Mouse (Mus musculus): ENCODE data around the gene Sac3d1. TPM values are rescaled to one million over a fixed set of nuclear protein-coding genes. Genes with fewer than 3 reads are reported as not detected.
"Not testable (repeated sequence)": the region's sequence is repeated elsewhere in the genome, so short reads cannot be mapped to it uniquely, and the experiment has no call there.

Sac3d1 gene
- total and polyA plus RNA-seq, 3 experiments: 44.4 to 49.3 TPM; not detected in 1

DNA sequence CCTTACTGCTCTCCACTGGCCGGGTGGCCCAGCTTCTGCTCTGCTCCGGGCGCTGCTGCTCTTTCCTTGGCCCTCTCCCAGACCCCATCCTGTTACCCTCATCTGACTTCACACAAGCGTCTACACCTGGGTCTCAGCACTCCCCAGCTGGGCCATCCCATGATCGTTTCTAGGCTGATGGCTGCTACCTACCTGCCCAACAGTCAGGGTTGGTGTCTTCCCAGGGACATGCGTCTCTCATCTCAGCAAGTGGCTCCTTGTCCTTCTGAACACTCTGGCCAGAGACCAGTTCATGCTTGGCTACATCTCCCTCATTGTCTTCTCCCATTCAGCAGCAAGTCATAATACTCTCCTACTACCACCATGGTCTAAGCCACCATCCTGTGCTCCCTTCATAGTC, 21.3 kb upstream of the Sac3d1 start:
- H3K27ac ChIP-seq (ENCODE audit: control insufficient read depth, low read depth, low read length): no peak overlapping the region
- no peaks in the 10 kb centered on the region for H3K9me3 ChIP-seq (replicated peaks; ENCODE audit: insufficient read depth, low read length)
- peaks cover 2 to 7% of the 10 kb centered on the region in 2 experiments; a peak in 2 of 4 replicates for H3K36me3 ChIP-seq (ENCODE audit: control insufficient read depth in 1 of 2, insufficient read depth in 2 of 2, low read length in 2 of 2)
- TF ChIP-seq BHLHE40 (IDR thresholded peaks at IDR 0.05; ENCODE audit: borderline replicate concordance, low read depth, low read length) (no peak), TAL1 (IDR thresholded peaks at IDR 0.05; ENCODE audit: low read length) (no peak), UBTF (IDR thresholded peaks at IDR 0.05; ENCODE audit: borderline replicate concordance, insufficient read depth, low read depth, low read length) (no peak), EP300 (IDR thresholded peaks at IDR 0.05; ENCODE audit: low read depth in 1 of 2, low read length in 2 of 2) (no peak), MAFK (IDR thresholded peaks at IDR 0.05; ENCODE audit: borderline replicate concordance, low read depth, low read length) (no peak), JUND (IDR thresholded peaks at IDR 0.05; ENCODE audit: low read depth, low read length) (no peak), MXI1 (IDR thresholded peaks at IDR 0.05; ENCODE audit: low read depth, low read length) (no peak)
- no peaks in the 10 kb centered on the region for H3K27me3 ChIP-seq (ENCODE audit: control insufficient read depth in 1 of 2, insufficient read depth in 2 of 2, low read length in 2 of 2)
- no peak for DNase-seq (ENCODE audit: low read depth, low spot score)
- 0 out of 4 replicates have a peak overlapping the region, but pooled peaks of 1 of the 2 experiments have one; percentile 74 for H3K4me3 ChIP-seq (ENCODE audit: control insufficient read depth in 1 of 2, insufficient read depth in 1 of 2, low read depth in 2 of 2, low read length in 2 of 2)
- peaks cover 5% of the 10 kb centered on the region; the same call in 1 of the 2 replicates for H3K79me2 ChIP-seq (ENCODE audit: control insufficient read depth, insufficient read depth, low read length, poor library complexity)
- peaks cover 2 to 11% of the 10 kb centered on the region in 2 experiments; a peak in 3 of 4 replicates for H3K4me1 ChIP-seq (ENCODE audit: control insufficient read depth in 1 of 2, insufficient read depth in 2 of 2, low read length in 2 of 2)
- no peak overlapping the region; the same call in 1 of the 2 replicates for H3K9ac ChIP-seq (ENCODE audit: control insufficient read depth, low read depth, low read length, poor library complexity, severe bottlenecking)

DNA sequence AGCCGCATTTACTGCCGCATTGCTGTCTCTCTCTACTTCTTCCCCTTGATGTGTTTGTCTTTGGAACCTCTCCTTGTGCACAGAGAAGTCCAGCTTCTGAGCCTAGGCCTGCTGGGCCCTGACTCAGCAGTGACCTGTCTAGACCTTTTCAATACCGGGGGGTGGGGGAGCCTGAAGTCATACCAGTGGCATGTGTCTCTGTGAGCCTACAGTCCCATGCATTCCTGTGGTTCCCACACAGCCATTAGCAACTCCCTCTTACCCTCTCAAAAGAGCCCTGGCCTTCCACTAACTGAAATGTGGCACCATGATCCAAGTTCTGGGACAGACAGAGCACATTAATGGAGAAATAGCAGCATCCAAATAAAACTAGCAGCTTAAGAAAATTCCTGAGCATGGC, 17.9 kb upstream of the Sac3d1 start:
- Histone ChIP-seq H3K4me1 (ENCODE audit: control insufficient read depth in 1 of 2, insufficient read depth in 2 of 2, low read length in 2 of 2) (peaks cover 6 to 33% of the 10 kb centered on the region in 2 experiments; a peak in 3 of 4 replicates), H3K4me3 (ENCODE audit: control insufficient read depth in 1 of 2, insufficient read depth in 1 of 2, low read depth in 2 of 2, low read length in 2 of 2) (no peak overlapping the region), H3K9me3 (replicated peaks; ENCODE audit: insufficient read depth, low read length) (no peaks in the 10 kb centered on the region), H3K27ac (ENCODE audit: control insufficient read depth, low read depth, low read length) (no peak overlapping the region), H3K79me2 (ENCODE audit: control insufficient read depth, insufficient read depth, low read length, poor library complexity) (peaks cover 5% of the 10 kb centered on the region; the same call in 1 of the 2 replicates), H3K27me3 (ENCODE audit: control insufficient read depth in 1 of 2, insufficient read depth in 2 of 2, low read length in 2 of 2) (no peaks in the 10 kb centered on the region), H3K36me3 (ENCODE audit: control insufficient read depth in 1 of 2, insufficient read depth in 2 of 2, low read length in 2 of 2) (peaks cover 2 to 11% of the 10 kb centered on the region in 2 experiments; a peak in 2 of 4 replicates), H3K9ac (ENCODE audit: control insufficient read depth, low read depth, low read length, poor library complexity, severe bottlenecking) (no peak overlapping the region)
- DNase-seq (ENCODE audit: low read depth, low spot score): no peak
- TF ChIP-seq MYC (IDR thresholded peaks at IDR 0.05; ENCODE audit: low read depth, low read length) (no peak), GATA1 (IDR thresholded peaks at IDR 0.05; ENCODE audit: low read depth, low read length) (no peak), USF1 (IDR thresholded peaks at IDR 0.05; ENCODE audit: low read depth, low read length) (no peak), MEF2A (IDR thresholded peaks at IDR 0.05; ENCODE audit: extremely low read depth, insufficient replicate concordance, low read depth, low read length, poor library complexity, severe bottlenecking) (no peak), RAD21 (IDR thresholded peaks at IDR 0.05; ENCODE audit: low read depth, low read length) (no peak), HCFC1 (IDR thresholded peaks at IDR 0.05; ENCODE audit: low read depth, low read length) (no peak), MAZ (IDR thresholded peaks at IDR 0.05; ENCODE audit: low read depth, low read length) (no peak), TBP (IDR thresholded peaks at IDR 0.05; ENCODE audit: low read depth, low read length) (no peak)

DNA sequence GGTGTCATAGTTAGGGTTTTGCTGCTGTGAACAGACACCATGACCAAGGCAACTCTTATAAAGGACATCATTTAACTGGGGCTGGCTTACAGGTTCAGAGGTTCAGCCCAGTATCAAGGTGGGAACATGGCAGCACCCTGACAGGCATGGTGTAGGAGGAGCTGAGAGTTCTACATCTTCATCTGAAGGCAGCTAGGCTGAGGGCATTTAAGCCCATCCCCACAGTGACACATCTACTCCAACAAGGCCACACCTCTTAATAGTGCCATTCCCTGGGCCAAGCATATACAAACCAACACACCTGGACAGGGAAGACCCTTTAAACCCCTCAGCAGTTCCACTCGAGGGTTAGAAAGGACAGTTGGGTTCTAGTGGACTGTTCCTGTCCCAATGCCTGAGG, 14.7 kb upstream of the Sac3d1 start:
- H3K27me3 ChIP-seq (ENCODE audit: control insufficient read depth in 1 of 2, insufficient read depth in 2 of 2, low read length in 2 of 2); H3K9me3 ChIP-seq (replicated peaks; ENCODE audit: insufficient read depth, low read length); H3K9ac ChIP-seq (ENCODE audit: control insufficient read depth, low read depth, low read length, poor library complexity, severe bottlenecking); H3K79me2 ChIP-seq (ENCODE audit: control insufficient read depth, insufficient read depth, low read length, poor library complexity); DNase-seq (ENCODE audit: low read depth, low spot score); H3K4me3 ChIP-seq (ENCODE audit: control insufficient read depth in 1 of 2, insufficient read depth in 1 of 2, low read depth in 2 of 2, low read length in 2 of 2); H3K27ac ChIP-seq (ENCODE audit: control insufficient read depth, low read depth, low read length): not testable (repeated sequence)
- Histone ChIP-seq H3K36me3 (ENCODE audit: control insufficient read depth in 1 of 2, insufficient read depth in 2 of 2, low read length in 2 of 2) (peaks cover 2 to 18% of the 10 kb centered on the region in 2 experiments; a peak in 2 of 4 replicates), H3K4me1 (ENCODE audit: control insufficient read depth in 1 of 2, insufficient read depth in 2 of 2, low read length in 2 of 2) (peaks cover 6 to 46% of the 10 kb centered on the region in 2 experiments; a peak in 3 of 4 replicates)

Data from MEL (cell line).